Mouse (Mus musculus) small intestine, adult 2 months (tissue): ENCODE data around the gene Map6.

Experiments
- CTCF ChIP-seq: fragments of 200-500 bp; IDR thresholded peaks from 2 replicates; pipeline ENCODE4 v1.5.1; 2012; ENCODE audit warnings: low read depth, mild to moderate bottlenecking, control low read depth, inconsistent platforms, low read length, moderate library complexity, mixed read lengths; ENCODE audit not compliant: insufficient replicate concordance, insufficient read length; ENCODE audit errors: extremely low read depth
- POLR2A ChIP-seq: fragments of 200-500 bp; IDR thresholded peaks from 2 replicates; pipeline ENCODE4 v1.6.1; 2012; ENCODE audit warnings: low read depth, mild to moderate bottlenecking, control low read depth, inconsistent platforms, low read length, moderate library complexity

DNA sequence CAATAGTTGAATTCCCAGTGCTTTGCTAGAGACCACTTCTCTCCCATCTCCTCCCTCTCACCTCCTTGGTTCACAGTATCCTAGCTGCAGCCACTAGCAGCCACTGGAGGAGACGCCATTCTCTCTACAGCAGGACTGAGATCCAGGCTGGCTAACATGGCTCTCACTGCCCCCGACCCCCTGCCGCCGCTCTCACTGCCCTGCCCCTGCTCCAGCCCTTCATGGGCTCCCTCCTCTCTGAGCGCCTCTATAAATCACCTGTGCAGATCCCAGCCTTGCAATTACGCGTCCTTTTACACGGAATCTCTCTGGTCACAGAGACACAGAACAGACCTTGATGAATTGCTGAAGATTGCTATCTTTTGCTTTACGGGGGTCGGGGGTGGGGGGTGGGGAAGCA lies 57.6 kb downstream of the Map6 start:
- TF ChIP-seq CTCF (no peak), POLR2A (no peak)
